Mouse (Mus musculus): ENCODE data around the gene Sh3d19. TPM values are rescaled to one million over a fixed set of nuclear protein-coding genes. Genes with fewer than 3 reads are reported as not detected.

Sh3d19 gene
- total and polyA plus RNA-seq, 2 experiments from 2014 or later, result 16.3 to 31.1 TPM

GRCm38 (mm10) chr3:86134939-86135638 lies 164.2 kb downstream of the Sh3d19 start:
- DNase-seq (ENCODE audit: low spot score) (no peak), ATAC-seq (no peak)
- no peak overlapping the region for H3K4me2 ChIP-seq (ENCODE audit: low read depth, low read length)
- no peak overlapping the region for H3K9ac ChIP-seq (replicated peaks; ENCODE audit: low read length)
- H3K27me3 ChIP-seq (ENCODE audit: insufficient read depth, low read length), result no peaks in the 10 kb centered on the region
- TF ChIP-seq CTCF (IDR thresholded peaks at IDR 0.05; ENCODE audit: low read depth), result no peak
- no peak overlapping the region for H3K27ac ChIP-seq
- H3K4me3 ChIP-seq (ENCODE audit: low read length), result no peak overlapping the region
- no peaks in the 10 kb centered on the region for H3K9me3 ChIP-seq (ENCODE audit: low read length)
- 90% methylated on average over 6 of the region's 6 CpGs for WGBS
- H3K36me3 ChIP-seq (ENCODE audit: insufficient read depth, low read length), result peaks cover 22% of the 10 kb centered on the region; the same call in 1 of the 2 replicates
- H3K4me1 ChIP-seq (ENCODE audit: insufficient read depth, low read length), result no peaks in the 10 kb centered on the region

- Histone ChIP-seq H3K27ac (no peak overlapping the region), H3K4me3 (ENCODE audit: low read length) (no peak overlapping the region), H3K4me1 (ENCODE audit: insufficient read depth, low read length) (no peaks in the 10 kb centered on the region), H3K4me2 (ENCODE audit: low read depth, low read length) (no peak overlapping the region), H3K9ac (replicated peaks; ENCODE audit: low read length) (no peak overlapping the region), H3K9me3 (ENCODE audit: low read length) (no peaks in the 10 kb centered on the region), H3K36me3 (ENCODE audit: insufficient read depth, low read length) (peaks cover 29% of the 10 kb centered on the region; the same call in 1 of the 2 replicates), H3K27me3 (ENCODE audit: insufficient read depth, low read length) (no peaks in the 10 kb centered on the region)
- TF ChIP-seq CTCF (IDR thresholded peaks at IDR 0.05; ENCODE audit: low read depth), result no peak
- WGBS, result 89% methylated on average over 6 of the region's 6 CpGs
- DNase-seq (ENCODE audit: low spot score) (no peak), ATAC-seq (no peak)
Measured at GRCm38 (mm10) chr3:86135886-86136563, 165.1 kb downstream of the Sh3d19 start.

GRCm38 (mm10) chr3:86136936-86137574 lies 166.1 kb downstream of the Sh3d19 start:
- DNase-seq (ENCODE audit: low spot score) (no peak), ATAC-seq (no peak)
- no peak overlapping the region for H3K27ac ChIP-seq
- H3K4me3 ChIP-seq (ENCODE audit: low read length), result no peak overlapping the region
- H3K4me2 ChIP-seq (ENCODE audit: low read depth, low read length), result no peak overlapping the region
- no peak for TF ChIP-seq CTCF (IDR thresholded peaks at IDR 0.05; ENCODE audit: low read depth)
- H3K27me3 ChIP-seq (ENCODE audit: insufficient read depth, low read length), result no peaks in the 10 kb centered on the region
- WGBS, result 93% methylated on average over 6 of the region's 6 CpGs
- H3K9me3 ChIP-seq (ENCODE audit: low read length), result no peaks in the 10 kb centered on the region
- H3K36me3 ChIP-seq (ENCODE audit: insufficient read depth, low read length), result peaks cover 29% of the 10 kb centered on the region; the same call in 1 of the 2 replicates
- no peak overlapping the region for H3K9ac ChIP-seq (replicated peaks; ENCODE audit: low read length)
- no peaks in the 10 kb centered on the region for H3K4me1 ChIP-seq (ENCODE audit: insufficient read depth, low read length)

GRCm38 (mm10) chr3:86139660-86140059 lies 168.8 kb downstream of the Sh3d19 start:
- peaks cover 29% of the 10 kb centered on the region; the same call in 1 of the 2 replicates for H3K36me3 ChIP-seq (ENCODE audit: insufficient read depth, low read length)
- H3K4me3 ChIP-seq (ENCODE audit: low read length), result no peak overlapping the region
- H3K4me2 ChIP-seq (ENCODE audit: low read depth, low read length), result no peak overlapping the region
- H3K27ac ChIP-seq, result no peak overlapping the region
- H3K9ac ChIP-seq (replicated peaks; ENCODE audit: low read length), result no peak overlapping the region
- no peaks in the 10 kb centered on the region for H3K9me3 ChIP-seq (ENCODE audit: low read length)
- no peaks in the 10 kb centered on the region for H3K27me3 ChIP-seq (ENCODE audit: insufficient read depth, low read length)
- ATAC-seq, result no peak
- H3K4me1 ChIP-seq (ENCODE audit: insufficient read depth, low read length), result no peaks in the 10 kb centered on the region
- no peak for DNase-seq (ENCODE audit: low spot score)
- TF ChIP-seq CTCF (IDR thresholded peaks at IDR 0.05; ENCODE audit: low read depth), result no peak
- 92% methylated on average over 4 of the region's 4 CpGs for WGBS

GRCm38 (mm10) chr3:86141366-86141765 lies 170.5 kb downstream of the Sh3d19 start:
- Histone ChIP-seq H3K4me2 (ENCODE audit: low read depth, low read length) (peak overlapping the region; percentile 71), H3K4me1 (ENCODE audit: insufficient read depth, low read length) (no peaks in the 10 kb centered on the region), H3K27me3 (ENCODE audit: insufficient read depth, low read length) (no peaks in the 10 kb centered on the region), H3K36me3 (ENCODE audit: insufficient read depth, low read length) (peaks cover 29% of the 10 kb centered on the region; the same call in 1 of the 2 replicates), H3K27ac (no peak overlapping the region; the same call in 1 of the 2 replicates), H3K9ac (replicated peaks; ENCODE audit: low read length) (peak overlapping the region; percentile 98), H3K9me3 (ENCODE audit: low read length) (no peaks in the 10 kb centered on the region), H3K4me3 (ENCODE audit: low read length) (peak overlapping the region; percentile 90)
- ATAC-seq (peak; percentile 14; the same call in 1 of the 2 replicates), DNase-seq (ENCODE audit: low spot score) (no peak)
- TF ChIP-seq CTCF (IDR thresholded peaks at IDR 0.05; ENCODE audit: low read depth), result no peak
- WGBS, result 17% methylated on average over 7 of the region's 7 CpGs

GRCm38 (mm10) chr3:86141886-86142262 lies 171.0 kb downstream of the Sh3d19 start:
- peak; percentile 61 for DNase-seq (ENCODE audit: low spot score)
- 0% methylated on average over 18 of the region's 18 CpGs for WGBS
- ATAC-seq, result no peak

More at GRCm38 (mm10) chr3:86141886-86142262, 171.0 kb downstream of the Sh3d19 start:
- H3K27ac ChIP-seq, result peak overlapping the region; percentile 93
- H3K27me3 ChIP-seq (ENCODE audit: insufficient read depth, low read length), result no peaks in the 10 kb centered on the region
- peaks cover 25% of the 10 kb centered on the region; the same call in 1 of the 2 replicates for H3K36me3 ChIP-seq (ENCODE audit: insufficient read depth, low read length)
- no peaks in the 10 kb centered on the region for H3K9me3 ChIP-seq (ENCODE audit: low read length)
- no peak for TF ChIP-seq CTCF (IDR thresholded peaks at IDR 0.05; ENCODE audit: low read depth)
- no peaks in the 10 kb centered on the region for H3K4me1 ChIP-seq (ENCODE audit: insufficient read depth, low read length)
- peak overlapping the region; percentile 71 for H3K4me2 ChIP-seq (ENCODE audit: low read depth, low read length)
- H3K4me3 ChIP-seq (ENCODE audit: low read length), result peak overlapping the region; percentile 90
- H3K9ac ChIP-seq (replicated peaks; ENCODE audit: low read length), result peak overlapping the region; percentile 98
